Mouse (Mus musculus) kidney, adult 2 months (tissue): ENCODE measurements at regions not wholly inside any gene's neighbourhood (a gene's known extent, or its start where the extent isn't known, plus 50 kb on each side); places are given as distances from the start of the nearest gene placed in this dataset.

Source experiments
- CTCF ChIP-seq: fragments of 200-500 bp; conservative IDR thresholded peaks from 2 replicates; pipeline ENCODE4 v1.5.1; 2011; ENCODE audit warnings: low read depth, mild to moderate bottlenecking, control low read depth, low read length, moderate library complexity, mixed read lengths; ENCODE audit not compliant: insufficient read depth, insufficient read length
- POLR2A ChIP-seq: fragments of 200-500 bp; IDR thresholded peaks from one replicate; pipeline ENCODE4 v1.6.1; 2011; ENCODE audit warnings: low read depth, low read length, control low read depth

GRCm38 (mm10) chr12:37014401-37014800 lies 93.9 kb upstream of the Meox2 start:
- TF ChIP-seq CTCF (no peak), POLR2A (no peak)
